Mouse (Mus musculus): ENCODE data around the gene Hbs1l.

GRCm38 (mm10) chr10:21372271-21372670 lies 76.5 kb downstream of the Hbs1l start:
- TF ChIP-seq POLR2A (IDR thresholded peaks at IDR 0.05; ENCODE audit: borderline replicate concordance, low read depth, low read length) (no peak), CTCF (IDR thresholded peaks at IDR 0.05; ENCODE audit: low read depth, low read length) (no peak)

Measured in bone marrow macrophage, adult 2 months (primary cell).